Mouse (Mus musculus) forebrain, embryonic 11.5 days (tissue): Measurements from ENCODE around the gene Smim24. TPM values are rescaled to one million over a fixed set of nuclear protein-coding genes. Genes with fewer than 3 reads are reported as not detected.

Source experiments
- ATAC-seq: fragments of 200-750 bp; cut with Nextera tagmentation; replicated peaks from 2 replicates; pipeline ENCODE4 v1.8.0; 2017; ENCODE audit warnings: moderate TSS enrichment; ENCODE audit not compliant: low FRiP score
- DNase-seq: peaks from one replicate; pipeline ENCODE4 v3.0.0-alpha.2; 2017; ENCODE audit warnings: low spot score
- H3K27ac ChIP-seq: fragments of 300-500 bp; sonication (generic); 2 replicates; pipeline ENCODE4 v1.5.1; 2014; ENCODE audit warnings: low read depth, low read length
- H3K27me3 ChIP-seq: fragments of 300-500 bp; sonication (generic); 2 replicates; pipeline ENCODE4 v1.6.1; 2014; ENCODE audit warnings: mild to moderate bottlenecking, low read length, mixed read lengths; ENCODE audit not compliant: control insufficient read depth, insufficient read depth
- H3K36me3 ChIP-seq: fragments of 300-500 bp; sonication (generic); 2 replicates; pipeline ENCODE4 v1.6.1; 2014; ENCODE audit warnings: mild to moderate bottlenecking, low read length, moderate library complexity, mixed read lengths; ENCODE audit not compliant: control insufficient read depth, insufficient read depth
- H3K4me1 ChIP-seq: fragments of 300-500 bp; sonication (generic); replicated peaks from 2 replicates; pipeline ENCODE4 v1.6.1; 2014; ENCODE audit warnings: low read length, mixed read lengths; ENCODE audit not compliant: control insufficient read depth, insufficient read depth
- H3K4me2 ChIP-seq: fragments of 300-500 bp; sonication (generic); 2 replicates; pipeline ENCODE4 v1.6.1; 2014; ENCODE audit warnings: low read depth, mild to moderate bottlenecking, low read length, moderate library complexity, mixed read lengths; ENCODE audit not compliant: severe bottlenecking
- H3K4me3 ChIP-seq: fragments of 300-500 bp; sonication (generic); 2 replicates; pipeline ENCODE4 v1.5.1; 2014; ENCODE audit warnings: low read depth, low read length
- H3K9ac ChIP-seq: fragments of 300-500 bp; sonication (generic); 2 replicates; pipeline ENCODE4 v1.6.1; 2014; ENCODE audit warnings: low read length
- H3K9me3 ChIP-seq: fragments of 300-500 bp; sonication (generic); 2 replicates; pipeline ENCODE4 v1.6.1; 2016; ENCODE audit warnings: low read length, mixed read lengths; ENCODE audit not compliant: control insufficient read depth
- WGBS: fragments of 180-500 bp; shearing (Covaris S2); extraction: QIAGEN DNeasy Blood & Tissue Kit; methylation state at CpG from one replicate; pipeline ENCODE4 v1.1.7; 2014; 5-methylcytosine and 5-hydroxymethylcytosine counted together
- polyA plus RNA-seq: library from polyadenylated mRNA; unstranded; fragments of >200 nt; fragmentation: Nextera tagmentation; extraction: Ambion mirVana; gene quantifications from 2 replicates; pipeline ENCODE4 v1.2.1, GENCODE M21; 2014

The Smim24 gene
- polyA plus RNA-seq, 1 experiment from 2014 or later, result 2.8 TPM

GRCm38 (mm10) chr10:81376561-81377361 is 16.1 kb upstream of the Smim24 start:
- H3K4me1 ChIP-seq, result peaks cover 17% of the 10 kb centered on the region
- WGBS, result 43% methylated on average over 6 of the region's 6 CpGs
- H3K9ac ChIP-seq, result peak overlapping the region; percentile 94
- no peaks in the 10 kb centered on the region for H3K9me3 ChIP-seq
- peak overlapping the region; percentile 88 for H3K4me2 ChIP-seq
- H3K36me3 ChIP-seq, result peaks cover 9% of the 10 kb centered on the region; the same call in 1 of the 2 replicates
- no peaks in the 10 kb centered on the region for H3K27me3 ChIP-seq
- H3K27ac ChIP-seq, result peak overlapping the region; percentile 6; the same call in 1 of the 2 replicates
- no peak for ATAC-seq
- no peak for DNase-seq
- H3K4me3 ChIP-seq, result peak overlapping the region; percentile 89

- Histone ChIP-seq H3K27ac (no peak overlapping the region), H3K4me2 (peak overlapping the region; percentile 88), H3K9me3 (no peaks in the 10 kb centered on the region), H3K27me3 (no peaks in the 10 kb centered on the region), H3K36me3 (peaks cover 9% of the 10 kb centered on the region; the same call in 1 of the 2 replicates), H3K9ac (peak overlapping the region; percentile 94), H3K4me3 (peak overlapping the region; percentile 89), H3K4me1 (peaks cover 17% of the 10 kb centered on the region)
- ATAC-seq, result no peak
- 56% methylated on average over 2 of the region's 2 CpGs for WGBS
- DNase-seq, result no peak
Measured at GRCm38 (mm10) chr10:81377362-81377664, 15.5 kb upstream of the Smim24 start.

GRCm38 (mm10) chr10:81377793-81378552 is 14.9 kb upstream of the Smim24 start, which contains the start of gene Fzr1:
Gene Fzr1 (minus strand): TSS chr10:81378516.
- H3K27me3 ChIP-seq, result no peaks in the 10 kb centered on the region
- H3K4me2 ChIP-seq, result peak within 1 kb of the TSS; percentile 88
- WGBS, result under 1% methylated on average over 55 of the region's 59 CpGs
- ATAC-seq (peak; percentile 66), DNase-seq (no peak)
- H3K9ac ChIP-seq, result peak within 1 kb of the TSS; percentile 94
- H3K4me1 ChIP-seq, result peaks cover 17% of the 10 kb centered on the region
- peaks cover 6% of the 10 kb centered on the region; the same call in 1 of the 2 replicates for H3K36me3 ChIP-seq
- no peaks in the 10 kb centered on the region for H3K9me3 ChIP-seq
- H3K4me3 ChIP-seq, result peak within 1 kb of the TSS; percentile 89
- peak within 1 kb of the TSS; percentile 75 for H3K27ac ChIP-seq

- Histone ChIP-seq H3K27me3 (no peaks in the 10 kb centered on the region), H3K4me1 (peaks cover 17% of the 10 kb centered on the region), H3K4me3 (peak overlapping the region; percentile 89), H3K9ac (peak overlapping the region; percentile 94), H3K36me3 (peaks cover 6% of the 10 kb centered on the region; the same call in 1 of the 2 replicates), H3K27ac (peak overlapping the region; percentile 75), H3K4me2 (peak overlapping the region; percentile 65), H3K9me3 (no peaks in the 10 kb centered on the region)
- peak; percentile 100 for DNase-seq
- under 1% methylated on average over 46 of the region's 46 CpGs for WGBS
- peak; percentile 97 for ATAC-seq
Measured at GRCm38 (mm10) chr10:81378553-81379182, 14.2 kb upstream of the Smim24 start.

- Histone ChIP-seq H3K9ac (peak overlapping the region; percentile 64), H3K36me3 (peaks cover 5% of the 10 kb centered on the region; the same call in 1 of the 2 replicates), H3K4me3 (peak overlapping the region; percentile 89), H3K9me3 (no peaks in the 10 kb centered on the region), H3K27ac (peak overlapping the region; percentile 75), H3K4me2 (peak overlapping the region; percentile 65), H3K27me3 (no peaks in the 10 kb centered on the region), H3K4me1 (peaks cover 17% of the 10 kb centered on the region)
- WGBS, result 55% methylated on average over 3 of the region's 3 CpGs
- no peak; the same call in 1 of the 2 replicates for ATAC-seq
- DNase-seq, result no peak
Measured at GRCm38 (mm10) chr10:81379183-81379553, 13.7 kb upstream of the Smim24 start.

GRCm38 (mm10) chr10:81379809-81380378 is 13.0 kb upstream of the Smim24 start:
- peaks cover 18% of the 10 kb centered on the region for H3K4me1 ChIP-seq
- DNase-seq (no peak), ATAC-seq (no peak)
- no peak overlapping the region for H3K4me2 ChIP-seq
- H3K9me3 ChIP-seq, result no peaks in the 10 kb centered on the region
- H3K9ac ChIP-seq, result no peak overlapping the region
- no peaks in the 10 kb centered on the region for H3K27me3 ChIP-seq
- WGBS, result 88% methylated on average over 6 of the region's 6 CpGs
- no peak overlapping the region for H3K27ac ChIP-seq
- peaks cover 3% of the 10 kb centered on the region; the same call in 1 of the 2 replicates for H3K36me3 ChIP-seq
- no peak overlapping the region for H3K4me3 ChIP-seq

- whole genome bisulfite sequencing, result 88% methylated on average over 5 of the region's 5 CpGs
- no peaks in the 10 kb centered on the region; the same call in 1 of the 2 replicates for H3K36me3 ChIP-seq
- DNase-seq, result no peak
- no peak overlapping the region for H3K27ac ChIP-seq
- H3K27me3 ChIP-seq, result no peaks in the 10 kb centered on the region
- peaks cover 14% of the 10 kb centered on the region for H3K4me1 ChIP-seq
- H3K4me3 ChIP-seq, result no peak overlapping the region
- ATAC-seq, result no peak
- no peak overlapping the region for H3K4me2 ChIP-seq
- no peaks in the 10 kb centered on the region for H3K9me3 ChIP-seq
- 0 out of 2 replicates have a peak overlapping the region, but pooled peaks have one; percentile 12 for H3K9ac ChIP-seq
Measured at GRCm38 (mm10) chr10:81382039-81382438, 10.8 kb upstream of the Smim24 start.
